Mouse (Mus musculus) retina, adult 2 months (tissue): Measurements from ENCODE around the gene Nacc1.
"Not testable (repeated sequence)": the region's sequence is repeated elsewhere in the genome, so short reads cannot be mapped to it uniquely, and the experiment has no call there.

Experiments
- DNase-seq: peaks from one replicate; pipeline ENCODE4 v3.0.0-alpha.2; 2012; ENCODE audit warnings: low read depth, low spot score

Nacc1 gene

GRCm38 (mm10) chr8:84698929-84699401 is 11.3 kb upstream of the Nacc1 start:
- no peak for DNase-seq

GRCm38 (mm10) chr8:84698288-84698687 is 10.6 kb upstream of the Nacc1 start:
- no peak for DNase-seq

- DNase-seq: no peak
Observed at GRCm38 (mm10) chr8:84697166-84698130, 9.8 kb upstream of the Nacc1 start.

- DNase-seq: no peak
Observed at GRCm38 (mm10) chr8:84695140-84695539, 7.5 kb upstream of the Nacc1 start.

- DNase-seq: no peak
Observed at GRCm38 (mm10) chr8:84693332-84693731, 5.7 kb upstream of the Nacc1 start.

- peak; percentile 83 for DNase-seq
Observed at GRCm38 (mm10) chr8:84689091-84689915, 1.6 kb upstream of the Nacc1 start.

- no peak for DNase-seq
Observed at GRCm38 (mm10) chr8:84687003-84687704, 508 bp downstream of the Nacc1 start.

- DNase-seq: no peak
Observed at GRCm38 (mm10) chr8:84686191-84687002, 1.3 kb downstream of the Nacc1 start, which contains the start of gene Trmt1. Gene Trmt1, plus strand, starts transcription at chr8:84686307.

GRCm38 (mm10) chr8:84684537-84684936 is 3.1 kb downstream of the Nacc1 start:
- no peak for DNase-seq

- DNase-seq: no peak
Observed at GRCm38 (mm10) chr8:84682257-84682656, 5.4 kb downstream of the Nacc1 start.

GRCm38 (mm10) chr8:84681476-84681875 is 6.2 kb downstream of the Nacc1 start:
- DNase-seq: no peak

- DNase-seq: no peak
Observed at GRCm38 (mm10) chr8:84677305-84677704, 10.4 kb downstream of the Nacc1 start.

GRCm38 (mm10) chr8:84670295-84671006 is 17.2 kb downstream of the Nacc1 start:
- not testable (repeated sequence) for DNase-seq

GRCm38 (mm10) chr8:84668731-84669485 is 18.8 kb downstream of the Nacc1 start:
- DNase-seq: no peak

- no peak for DNase-seq
Observed at GRCm38 (mm10) chr8:84668081-84668480, 19.6 kb downstream of the Nacc1 start.

- no peak for DNase-seq
Observed at GRCm38 (mm10) chr8:84665385-84665893, 22.2 kb downstream of the Nacc1 start.

- DNase-seq: peak; percentile 74
Observed at GRCm38 (mm10) chr8:84664566-84665384, 22.9 kb downstream of the Nacc1 start.
